Mouse (Mus musculus) lung, embryonic 16.5 days (tissue): ENCODE measurements around the gene Il6st. TPM values are rescaled to one million over a fixed set of nuclear protein-coding genes. Genes with fewer than 3 reads are reported as not detected.

Source experiments
- ATAC-seq: fragments of 200-750 bp; cut with Nextera tagmentation; 2 replicates; pipeline ENCODE4 v1.8.0; 2017; ENCODE audit warnings: low read depth, mild to moderate bottlenecking, moderate library complexity
- H3K27ac ChIP-seq: fragments of 300-500 bp; sonication (generic); 2 replicates; pipeline ENCODE4 v1.5.1; 2014; ENCODE audit warnings: mild to moderate bottlenecking, control low read depth, low read length
- H3K27me3 ChIP-seq: fragments of 300-500 bp; sonication (generic); 2 replicates; pipeline ENCODE4 v1.6.1; 2014; ENCODE audit warnings: low read depth, low read length, mixed read lengths; ENCODE audit not compliant: control insufficient read depth, insufficient read depth
- H3K36me3 ChIP-seq: fragments of 300-500 bp; sonication (generic); 2 replicates; pipeline ENCODE4 v1.6.1; 2014; ENCODE audit warnings: low read length; ENCODE audit not compliant: control insufficient read depth, insufficient read depth
- H3K4me1 ChIP-seq: fragments of 300-500 bp; sonication (generic); replicated peaks from 2 replicates; pipeline ENCODE4 v1.6.1; 2014; ENCODE audit warnings: low read length, mixed read lengths; ENCODE audit not compliant: control insufficient read depth, insufficient read depth
- H3K4me2 ChIP-seq: fragments of 300-500 bp; sonication (generic); 2 replicates; pipeline ENCODE4 v1.6.1; 2014; ENCODE audit warnings: low read depth, low read length, control low read depth
- H3K4me3 ChIP-seq: fragments of 300-500 bp; sonication (generic); 2 replicates; pipeline ENCODE4 v1.5.1; 2014; ENCODE audit warnings: mild to moderate bottlenecking, low read length, control low read depth
- H3K9ac ChIP-seq: fragments of 300-500 bp; sonication (generic); 2 replicates; pipeline ENCODE4 v1.6.1; 2014; ENCODE audit warnings: low read length, control low read depth
- H3K9me3 ChIP-seq: fragments of 300-500 bp; sonication (generic); 2 replicates; pipeline ENCODE4 v1.6.1; 2016; ENCODE audit warnings: low read length; ENCODE audit not compliant: control insufficient read depth
- WGBS: fragments of 180-500 bp; shearing (Covaris S2); extraction: QIAGEN DNeasy Blood & Tissue Kit; methylation state at CpG from one replicate; pipeline ENCODE4 v1.1.7; 2014; 5-methylcytosine and 5-hydroxymethylcytosine counted together
- polyA plus RNA-seq: library from polyadenylated mRNA; unstranded; fragments of >200 nt; fragmentation: Nextera tagmentation; extraction: Ambion mirVana; gene quantifications from 2 replicates; pipeline ENCODE4 v1.2.1, GENCODE M21; 2015

The Il6st gene
- polyA plus RNA-seq, 1 experiment from 2014 or later, result 47.4 TPM

DNA sequence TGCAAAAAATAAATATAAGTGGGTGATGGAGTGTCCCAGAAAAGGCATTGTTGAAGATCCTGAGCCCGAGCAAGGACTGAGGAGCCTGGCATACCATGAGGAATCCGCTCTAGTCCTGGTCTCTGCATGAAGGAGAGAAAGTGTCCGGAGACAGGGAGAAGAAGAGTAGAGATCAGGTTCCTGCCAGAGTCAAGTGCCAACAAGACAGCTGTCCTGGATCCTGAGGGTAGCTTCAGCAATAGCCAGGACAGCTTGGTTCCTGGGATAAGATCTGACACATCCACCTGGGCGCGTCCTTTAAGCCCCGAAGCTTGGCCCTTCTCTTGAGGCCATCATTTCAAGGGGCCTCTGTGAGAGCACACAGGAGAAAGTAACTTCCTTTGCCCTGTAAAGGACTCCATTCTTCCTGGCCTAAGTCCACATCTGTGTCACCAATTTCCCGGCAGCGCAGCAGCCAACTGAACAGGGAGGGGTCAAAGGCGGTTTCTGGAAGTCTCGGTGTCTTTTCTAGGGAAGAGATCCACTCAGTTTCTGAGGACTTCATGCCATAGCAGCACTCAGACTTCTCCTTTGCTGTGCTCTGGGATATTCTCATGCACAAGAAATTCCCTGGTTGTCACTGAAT lies 59.6 kb downstream of the Il6st start:
- no peak for ATAC-seq
- WGBS, result 72% methylated on average over 10 of the region's 10 CpGs

GRCm38 (mm10) chr13:112527186-112527585 lies 63.3 kb downstream of the Il6st start:
- no peaks in the 10 kb centered on the region for H3K4me1 ChIP-seq
- no peak for ATAC-seq
- H3K27me3 ChIP-seq, result no peaks in the 10 kb centered on the region
- no peak overlapping the region for H3K4me2 ChIP-seq
- H3K9me3 ChIP-seq, result 0 out of 2 replicates have a peak, but pooled peaks cover 5% of the 10 kb centered on the region
- no peaks in the 10 kb centered on the region for H3K36me3 ChIP-seq
- H3K9ac ChIP-seq, result no peak overlapping the region
- H3K27ac ChIP-seq, result no peak overlapping the region
- 62% methylated on average over 1 of the region's 1 CpGs for WGBS
- H3K4me3 ChIP-seq, result no peak overlapping the region

More for the DNA sequence above, 59.6 kb downstream of the Il6st start:
- no peaks in the 10 kb centered on the region for H3K36me3 ChIP-seq
- H3K27ac ChIP-seq, result no peak overlapping the region
- no peak overlapping the region for H3K4me2 ChIP-seq
- H3K27me3 ChIP-seq, result no peaks in the 10 kb centered on the region
- no peak overlapping the region for H3K4me3 ChIP-seq
- H3K9ac ChIP-seq, result no peak overlapping the region
- H3K9me3 ChIP-seq, result 0 out of 2 replicates have a peak, but pooled peaks cover 5% of the 10 kb centered on the region
- no peaks in the 10 kb centered on the region for H3K4me1 ChIP-seq

- 26% methylated on average over 3 of the region's 3 CpGs for WGBS
- Histone ChIP-seq H3K4me1 (no peaks in the 10 kb centered on the region), H3K9me3 (0 out of 2 replicates have a peak, but pooled peaks cover 5% of the 10 kb centered on the region), H3K36me3 (no peaks in the 10 kb centered on the region), H3K4me3 (no peak overlapping the region), H3K9ac (no peak overlapping the region), H3K27ac (no peak overlapping the region), H3K27me3 (no peaks in the 10 kb centered on the region), H3K4me2 (no peak overlapping the region)
- peak; percentile 64 for ATAC-seq
These were observed 66.0 kb downstream of the Il6st start for GRCm38 (mm10) chr13:112529893-112530292.

DNA sequence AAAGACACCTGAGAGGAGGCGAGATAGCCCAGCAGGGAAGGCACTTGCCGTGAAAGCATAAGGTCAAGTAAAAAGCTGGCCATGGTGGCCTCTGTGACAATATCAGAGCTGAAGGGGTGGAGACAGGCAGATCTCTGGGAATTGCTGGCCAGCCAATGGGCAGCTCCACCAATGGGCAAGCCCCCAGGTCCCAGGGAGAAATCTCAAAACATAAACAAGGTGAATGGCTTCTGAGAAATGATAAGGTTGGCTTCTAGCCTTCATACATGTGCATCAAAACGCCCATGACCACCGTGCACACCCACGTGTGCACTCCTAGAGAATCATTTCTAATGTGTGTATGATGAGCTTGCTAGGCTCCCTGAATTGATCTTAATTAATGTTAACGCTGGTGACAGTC lies 68.4 kb downstream of the Il6st start:
- WGBS, result 83% methylated on average over 6 of the region's 6 CpGs
- no peaks in the 10 kb centered on the region for H3K9me3 ChIP-seq
- ATAC-seq, result no peak

DNA sequence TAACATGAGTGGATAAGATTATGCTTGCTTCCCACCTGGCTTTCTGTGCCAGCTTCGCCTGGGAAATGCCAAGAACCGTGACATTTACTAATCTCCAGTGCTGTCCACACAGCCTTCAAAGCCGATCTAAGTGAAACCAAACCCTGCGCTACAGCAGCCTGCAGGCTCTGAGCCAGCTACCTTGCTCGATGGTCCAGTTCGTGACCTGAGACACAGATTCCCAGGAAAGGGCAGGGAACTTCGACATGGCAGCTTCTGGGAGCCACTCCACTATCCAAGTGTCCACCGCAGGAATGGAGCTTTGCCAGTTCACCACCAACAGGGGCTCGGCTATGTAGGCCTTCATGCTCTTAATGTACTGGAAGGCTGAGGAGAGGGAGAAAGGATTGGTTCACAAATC lies 69.7 kb downstream of the Il6st start:
- H3K27me3 ChIP-seq, result no peaks in the 10 kb centered on the region
- no peak for ATAC-seq
- no peak overlapping the region for H3K27ac ChIP-seq
- no peak overlapping the region for H3K4me2 ChIP-seq
- H3K4me1 ChIP-seq, result no peaks in the 10 kb centered on the region
- no peaks in the 10 kb centered on the region for H3K9me3 ChIP-seq
- no peak overlapping the region for H3K4me3 ChIP-seq
- 61% methylated on average over 9 of the region's 9 CpGs for WGBS
- H3K36me3 ChIP-seq, result no peaks in the 10 kb centered on the region
- H3K9ac ChIP-seq, result no peak overlapping the region

More for the DNA sequence above, 68.4 kb downstream of the Il6st start:
- Histone ChIP-seq H3K36me3 (no peaks in the 10 kb centered on the region), H3K27ac (no peak overlapping the region), H3K4me1 (no peaks in the 10 kb centered on the region), H3K27me3 (no peaks in the 10 kb centered on the region), H3K4me2 (no peak overlapping the region), H3K9ac (no peak overlapping the region), H3K4me3 (no peak overlapping the region)

GRCm38 (mm10) chr13:112536611-112537010 lies 72.7 kb downstream of the Il6st start:
- Histone ChIP-seq H3K9ac (no peak overlapping the region), H3K27ac (no peak overlapping the region), H3K9me3 (no peaks in the 10 kb centered on the region), H3K36me3 (no peaks in the 10 kb centered on the region), H3K4me2 (no peak overlapping the region), H3K27me3 (no peaks in the 10 kb centered on the region), H3K4me1 (no peaks in the 10 kb centered on the region), H3K4me3 (no peak overlapping the region)
- ATAC-seq, result no peak
- WGBS, result 50% methylated on average over 4 of the region's 4 CpGs

DNA sequence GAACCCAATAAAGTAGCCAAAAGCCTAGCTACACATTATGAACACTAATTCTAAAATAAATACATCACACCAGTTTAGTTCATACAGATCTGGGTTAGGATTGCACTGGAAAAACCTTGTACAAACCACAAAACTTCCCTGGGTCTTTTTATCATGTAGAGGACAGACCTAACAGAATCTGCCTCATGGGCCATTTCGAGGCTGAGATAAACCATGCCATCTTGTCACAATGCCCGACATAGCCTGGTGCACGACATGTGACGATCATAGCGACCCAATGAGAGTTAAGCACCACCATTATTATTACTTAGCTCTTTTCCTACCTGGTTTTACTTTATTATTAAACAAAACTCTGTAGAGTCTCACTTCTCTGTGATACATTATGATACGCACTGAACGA lies 73.2 kb downstream of the Il6st start:
- Histone ChIP-seq H3K4me3 (no peak overlapping the region), H3K4me2 (no peak overlapping the region), H3K36me3 (no peaks in the 10 kb centered on the region), H3K27me3 (no peaks in the 10 kb centered on the region), H3K9ac (no peak overlapping the region), H3K4me1 (no peaks in the 10 kb centered on the region), H3K27ac (no peak overlapping the region), H3K9me3 (no peaks in the 10 kb centered on the region)
- no peak for ATAC-seq
- WGBS, result 88% methylated on average over 7 of the region's 7 CpGs

GRCm38 (mm10) chr13:112540616-112541015 lies 76.7 kb downstream of the Il6st start:
- no peak overlapping the region for H3K4me2 ChIP-seq
- H3K9ac ChIP-seq, result no peak overlapping the region
- WGBS, result 32% methylated on average over 3 of the region's 3 CpGs
- H3K27me3 ChIP-seq, result no peaks in the 10 kb centered on the region
- H3K4me1 ChIP-seq, result no peaks in the 10 kb centered on the region
- no peaks in the 10 kb centered on the region for H3K9me3 ChIP-seq
- H3K4me3 ChIP-seq, result no peak overlapping the region
- no peak for ATAC-seq
- no peaks in the 10 kb centered on the region for H3K36me3 ChIP-seq
- H3K27ac ChIP-seq, result no peak overlapping the region

- Histone ChIP-seq H3K4me3 (no peak overlapping the region), H3K9ac (no peak overlapping the region), H3K27me3 (no peaks in the 10 kb centered on the region), H3K27ac (no peak overlapping the region), H3K4me2 (no peak overlapping the region), H3K4me1 (no peaks in the 10 kb centered on the region), H3K36me3 (no peaks in the 10 kb centered on the region), H3K9me3 (no peaks in the 10 kb centered on the region)
- ATAC-seq, result no peak
- WGBS, result 45% methylated on average over 10 of the region's 10 CpGs
These were observed 77.5 kb downstream of the Il6st start for GRCm38 (mm10) chr13:112541223-112541975.
